Mouse (Mus musculus): Measurements from ENCODE around the gene Sec16b. TPM values are rescaled to one million over a fixed set of nuclear protein-coding genes. Genes with fewer than 3 reads are reported as not detected.

Sec16b gene
- total RNA-seq, 2 experiments from 2014 or later = 0.53 to 0.81 TPM

DNA sequence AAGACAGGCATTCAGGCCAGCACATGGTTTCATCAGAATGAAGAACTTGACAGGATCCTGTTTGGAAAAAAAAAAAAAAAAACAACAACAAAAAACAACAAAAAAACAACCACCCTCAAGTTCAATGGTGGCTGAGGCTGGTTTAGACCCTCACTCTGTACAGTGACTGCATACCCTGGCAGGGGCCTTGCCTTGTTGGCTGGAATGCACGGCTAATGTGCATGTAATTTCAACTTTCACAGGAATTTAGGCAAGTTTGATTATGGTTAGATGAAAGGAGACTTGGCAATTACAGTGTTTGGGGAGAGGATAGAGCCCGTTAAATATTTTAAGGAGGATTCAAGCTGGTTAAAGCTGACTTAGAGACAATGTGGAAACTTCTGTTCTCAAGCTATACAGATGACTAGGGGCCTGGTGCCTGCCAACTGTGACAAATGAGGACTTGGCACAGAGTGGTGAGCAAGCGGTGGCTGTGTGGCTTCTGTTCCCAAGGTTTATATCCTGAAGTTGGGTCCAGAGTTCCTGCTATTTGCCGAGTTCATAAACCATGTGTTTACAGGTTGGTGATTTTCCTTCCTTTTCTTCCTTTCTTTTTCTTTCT is 567 bp downstream of the Sec16b start:
- intact Hi-C loops (cut with DNase I) = no loop called here
- no peak for DNase-seq (ENCODE audit: extremely low spot score in 1 of 2, low spot score in 2 of 2)

DNA sequence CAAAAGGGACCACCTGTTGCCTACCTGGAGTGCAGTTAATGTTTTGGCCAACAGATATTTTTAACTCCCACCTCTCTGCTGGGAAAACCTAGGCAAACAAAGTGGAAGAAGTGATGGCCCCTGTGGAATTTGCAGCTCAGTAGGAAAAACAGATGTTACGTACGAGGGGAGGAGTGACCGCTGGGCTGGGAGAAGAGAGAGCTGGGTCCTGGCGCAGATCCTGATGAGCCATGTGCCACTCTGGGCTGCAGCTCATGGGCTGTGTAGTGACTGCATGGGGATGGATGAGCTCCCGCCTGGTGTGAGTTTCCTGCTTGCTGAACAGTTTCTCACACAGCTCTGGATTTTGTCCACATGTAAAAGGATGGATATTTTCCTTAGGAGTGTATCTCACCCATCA is 1.3 kb downstream of the Sec16b start:
- intact Hi-C loops (cut with DNase I) = no loop called here
- peak in 1 of 2 experiments; percentile 35 for DNase-seq (ENCODE audit: extremely low spot score in 1 of 2, low spot score in 2 of 2)

DNA sequence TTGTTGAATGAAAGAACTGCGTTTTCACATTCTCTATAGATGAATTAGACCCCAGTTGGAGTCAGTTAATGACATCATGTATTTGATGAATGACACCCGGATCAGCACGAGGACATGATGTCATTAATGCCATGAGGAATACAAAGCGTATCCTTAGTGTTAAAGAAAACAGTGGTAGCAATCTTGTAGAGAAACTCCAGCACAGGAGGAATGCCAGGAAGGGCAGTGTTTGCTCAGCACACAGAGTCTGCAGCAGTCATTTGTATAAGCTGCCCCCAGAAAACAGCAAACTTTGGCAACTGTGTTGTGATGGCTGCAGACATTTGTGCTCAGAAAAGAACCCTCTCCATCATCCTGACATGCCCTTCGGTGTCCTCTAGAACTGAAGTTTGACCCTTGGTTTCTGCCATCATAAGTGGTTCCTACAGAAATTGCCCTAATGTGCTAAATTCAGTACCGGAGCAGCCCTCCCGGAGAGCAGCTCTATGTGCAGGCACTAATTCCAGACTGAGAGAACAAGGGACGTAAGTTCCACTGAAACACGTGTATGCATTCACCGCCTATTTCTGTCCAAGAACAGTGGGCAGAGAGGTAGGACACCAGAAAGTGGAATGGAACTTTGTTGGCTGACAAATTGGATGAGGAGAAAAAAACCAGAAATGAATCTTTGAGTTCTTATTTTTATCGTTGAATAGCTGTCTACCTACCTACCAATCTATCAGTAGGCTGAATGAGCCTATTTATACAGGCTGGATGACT is 6.3 kb downstream of the Sec16b start:
- DNase-seq (ENCODE audit: extremely low spot score in 1 of 2, low spot score in 2 of 2) = no peak
- intact Hi-C loops (cut with DNase I) = no loop called here

- no peak for DNase-seq (ENCODE audit: extremely low spot score in 1 of 2, low spot score in 2 of 2)
- intact Hi-C loops (cut with DNase I) = no loop called here
Observed at GRCm38 (mm10) chr1:157513559-157513958, 7.0 kb downstream of the Sec16b start.

DNA sequence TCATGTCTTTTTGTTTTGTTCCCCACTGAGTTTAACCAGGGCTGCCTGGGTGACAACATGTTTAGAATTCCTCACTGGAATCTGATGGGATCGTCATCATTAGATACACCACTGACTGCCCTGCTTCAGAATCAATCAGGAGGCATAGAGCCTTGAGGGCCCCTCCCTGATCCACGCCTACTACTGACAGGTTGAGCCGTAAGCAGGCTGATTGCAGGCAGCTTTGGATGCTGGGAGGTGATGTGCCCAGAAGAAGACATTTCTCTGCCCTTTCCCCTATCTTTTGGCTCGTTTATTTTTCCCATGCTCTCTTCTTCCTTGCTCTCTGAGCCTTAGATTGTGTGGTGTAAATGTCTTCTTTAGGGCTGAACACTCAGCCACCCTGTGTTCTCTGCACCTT is 7.8 kb downstream of the Sec16b start:
- DNase-seq (ENCODE audit: extremely low spot score in 1 of 2, low spot score in 2 of 2) = no peak
- intact Hi-C loops (cut with DNase I) = no loop called here

- intact Hi-C loops (cut with DNase I) = no loop called here
- DNase-seq (ENCODE audit: extremely low spot score in 1 of 2, low spot score in 2 of 2) = no peak
Observed at GRCm38 (mm10) chr1:157516838-157517808, 10.6 kb downstream of the Sec16b start.

GRCm38 (mm10) chr1:157518111-157518523 is 11.6 kb downstream of the Sec16b start:
- intact Hi-C loops (cut with DNase I) = no loop called here
- peak; percentile 41 to 50 for DNase-seq (ENCODE audit: extremely low spot score in 1 of 2, low spot score in 2 of 2)

DNA sequence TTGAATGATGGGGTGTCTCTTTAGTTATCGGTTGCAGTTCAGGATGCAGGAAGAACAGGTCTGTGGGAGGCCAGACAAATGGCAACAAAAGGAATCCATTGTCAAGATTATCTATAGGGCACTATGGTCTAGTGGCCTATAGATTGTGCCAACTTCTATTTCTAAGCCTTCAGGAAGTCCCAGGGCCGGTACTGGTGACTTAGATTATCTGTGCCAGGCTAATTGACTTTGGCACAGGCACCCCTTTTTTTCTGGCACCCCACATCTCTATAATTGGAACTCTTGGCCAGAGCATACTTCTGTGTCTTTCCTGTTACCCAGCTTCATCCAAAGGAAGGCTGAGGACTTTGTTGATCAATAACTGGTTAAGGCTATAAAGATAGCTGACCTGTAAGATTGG is 12.9 kb downstream of the Sec16b start:
- DNase-seq (ENCODE audit: extremely low spot score in 1 of 2, low spot score in 2 of 2) = no peak
- intact Hi-C loops (cut with DNase I) = no loop called here

- intact Hi-C loops (cut with DNase I) = no loop called here
Observed at GRCm38 (mm10) chr1:157522322-157522721, 15.8 kb downstream of the Sec16b start.

DNA sequence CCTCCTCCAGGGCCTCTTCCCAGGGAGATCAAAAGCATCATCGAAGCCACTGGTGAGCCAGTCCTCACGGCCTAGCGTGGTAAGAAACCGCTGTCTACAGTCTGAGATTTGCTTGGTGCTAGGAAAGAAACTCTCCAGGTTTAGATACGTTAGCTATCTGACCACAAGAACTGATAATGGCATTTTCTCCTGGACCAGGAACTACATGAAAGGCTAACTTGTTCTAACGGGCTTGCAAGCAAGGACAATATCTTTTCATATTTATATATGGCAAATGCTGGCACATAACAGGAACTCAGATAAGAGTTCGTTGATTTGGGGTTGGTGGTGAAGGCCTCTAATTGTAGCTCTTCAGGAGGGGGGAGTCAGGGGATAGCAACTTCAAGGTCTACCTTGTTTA is 18.2 kb downstream of the Sec16b start:
- no peak for DNase-seq (ENCODE audit: extremely low spot score in 1 of 2, low spot score in 2 of 2)
- intact Hi-C loops (cut with DNase I) = no loop called here

More at GRCm38 (mm10) chr1:157522322-157522721, 15.8 kb downstream of the Sec16b start:
- no peak for DNase-seq (ENCODE audit: extremely low spot score in 1 of 2, low spot score in 2 of 2)

DNA sequence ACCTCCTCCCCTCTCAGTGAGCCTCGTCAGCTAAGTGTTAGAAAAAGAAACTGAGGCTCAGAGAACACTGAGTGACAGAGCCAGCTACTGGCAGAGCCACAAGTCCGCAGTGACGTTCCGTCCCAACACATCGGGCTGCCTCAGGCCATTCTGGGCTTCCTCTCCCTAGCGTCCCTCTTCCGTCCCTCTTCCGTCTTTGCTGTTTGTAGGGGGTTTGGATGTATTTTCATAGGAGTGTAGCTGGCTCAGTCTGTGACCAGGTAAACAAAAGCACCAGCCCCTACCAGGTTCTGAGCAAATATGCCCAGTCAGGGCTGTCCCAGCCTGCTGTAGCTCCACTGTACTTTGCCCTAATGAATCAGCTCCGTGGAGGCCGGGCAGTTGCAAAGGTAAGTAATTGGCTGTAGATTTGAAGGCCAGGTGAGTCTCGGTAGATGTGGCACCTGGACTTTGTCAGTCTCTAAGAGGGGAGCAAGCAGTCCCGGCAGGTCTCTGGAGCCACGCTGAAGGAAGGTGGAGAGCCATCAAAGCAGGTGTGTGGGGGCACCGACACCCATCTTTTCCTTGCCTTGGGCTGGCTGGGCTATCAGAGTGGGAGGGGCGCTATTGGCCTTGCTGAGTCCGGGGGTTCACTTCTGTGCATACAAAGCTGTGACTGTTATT is 19.3 kb downstream of the Sec16b start:
- no peak for DNase-seq (ENCODE audit: extremely low spot score in 1 of 2, low spot score in 2 of 2)
- intact Hi-C loops (cut with DNase I) = no loop called here

- intact Hi-C loops (cut with DNase I) = no loop called here
- no peak for DNase-seq (ENCODE audit: extremely low spot score in 1 of 2, low spot score in 2 of 2)
Observed at GRCm38 (mm10) chr1:157526625-157527024, 20.1 kb downstream of the Sec16b start.

- intact Hi-C loops (cut with DNase I) = no loop called here
- DNase-seq (ENCODE audit: extremely low spot score in 1 of 2, low spot score in 2 of 2) = no peak
Observed at GRCm38 (mm10) chr1:157532826-157533460, 26.4 kb downstream of the Sec16b start.

DNA sequence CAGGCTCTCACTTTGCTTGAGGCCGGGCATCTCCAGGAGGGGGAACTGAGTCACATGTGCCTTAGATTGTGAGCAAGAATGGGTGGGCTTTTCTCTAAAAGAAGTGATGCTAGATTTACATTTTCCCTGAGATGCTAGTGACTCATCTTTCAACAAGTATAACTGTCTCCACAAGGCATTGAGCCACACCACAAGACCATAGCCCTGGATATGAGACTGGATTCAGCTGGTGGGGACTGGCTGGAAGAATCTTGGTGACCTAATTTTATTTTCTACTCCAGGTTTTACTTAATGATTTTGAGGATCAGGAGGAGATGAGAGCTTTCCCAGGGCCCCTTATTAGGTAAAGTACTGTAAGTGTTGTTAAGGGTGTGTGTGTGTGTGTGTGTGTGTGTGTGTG is 29.0 kb downstream of the Sec16b start:
- DNase-seq (ENCODE audit: extremely low spot score in 1 of 2, low spot score in 2 of 2) = no peak
- intact Hi-C loops (cut with DNase I) = loop anchor here (5.0 kb wide), 2 partner anchors 88 to 238 kb away; no protein-coding TSS in a partner anchor

DNA sequence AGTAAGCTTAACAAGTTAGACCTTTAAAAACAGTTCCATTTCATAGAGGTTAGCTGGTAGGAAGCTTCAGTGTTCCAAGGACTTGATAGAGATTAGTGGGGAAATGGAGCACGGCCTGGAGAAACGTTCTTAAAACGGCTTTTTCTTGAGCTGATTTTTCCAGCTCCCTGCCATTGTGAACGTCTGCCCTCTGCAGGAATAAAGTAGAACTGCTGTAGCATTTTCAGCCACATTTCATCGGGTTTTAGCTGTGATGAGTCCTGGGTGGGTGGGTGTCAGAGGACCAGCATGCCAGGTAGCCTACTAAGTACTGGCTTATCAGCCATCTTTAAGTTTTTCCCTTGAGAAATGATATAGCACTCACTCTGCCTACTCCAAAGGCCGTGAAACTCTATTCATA is 29.9 kb downstream of the Sec16b start:
- intact Hi-C loops (cut with DNase I) = loop anchor here (5.0 kb wide), 2 partner anchors 89 to 239 kb away; no protein-coding TSS in a partner anchor
- DNase-seq (ENCODE audit: extremely low spot score in 1 of 2, low spot score in 2 of 2) = peak in 1 of 2 experiments; percentile 59

- peak in 1 of 2 experiments; percentile 50 for DNase-seq (ENCODE audit: extremely low spot score in 1 of 2, low spot score in 2 of 2)
- intact Hi-C loops (cut with DNase I) = loop anchor here (5.0 kb wide), 2 partner anchors 90 to 240 kb away; no protein-coding TSS in a partner anchor
Observed at GRCm38 (mm10) chr1:157537636-157538035, 31.1 kb downstream of the Sec16b start.

- intact Hi-C loops (cut with DNase I) = no loop called here
Observed at GRCm38 (mm10) chr1:157545056-157545455, 38.5 kb downstream of the Sec16b start.

GRCm38 (mm10) chr1:157547658-157548057 is 41.1 kb downstream of the Sec16b start:
- intact Hi-C loops (cut with DNase I) = no loop called here
- no peak for DNase-seq (ENCODE audit: extremely low spot score in 1 of 2, low spot score in 2 of 2)

More at GRCm38 (mm10) chr1:157545056-157545455, 38.5 kb downstream of the Sec16b start:
- DNase-seq (ENCODE audit: extremely low spot score in 1 of 2, low spot score in 2 of 2) = no peak

Measured in left cerebral cortex, postnatal 10 days (tissue).